Mouse (Mus musculus) right cerebral cortex, postnatal 10 days (tissue): ENCODE measurements around the gene Ripor1.
"Not testable (repeated sequence)": the region's sequence is repeated elsewhere in the genome, so short reads cannot be mapped to it uniquely, and the experiment has no call there.

ENCODE experiments used
- DNase-seq, 2 experiments: peaks; one replicate each; pipeline ENCODE4 v3.0.0; 2021; ENCODE audit warnings: low spot score in 2 of 2

The Ripor1 gene

GRCm38 (mm10) chr8:105604804-105605381, at the start of gene Ripor1:
TSS of gene Ripor1 (plus strand) at chr8:105605255.
- peak; percentile 83 to 86 for DNase-seq

GRCm38 (mm10) chr8:105562863-105563262, 42.2 kb upstream of the Ripor1 start:
- DNase-seq, result no peak

GRCm38 (mm10) chr8:105563871-105564270, 41.2 kb upstream of the Ripor1 start:
- DNase-seq, result no peak

- not testable (repeated sequence) for DNase-seq
Measured at GRCm38 (mm10) chr8:105564573-105565229, 40.4 kb upstream of the Ripor1 start.

- no peak for DNase-seq
Measured at GRCm38 (mm10) chr8:105565401-105565881, 39.6 kb upstream of the Ripor1 start.

GRCm38 (mm10) chr8:105565952-105566702, 38.9 kb upstream of the Ripor1 start, which contains the start of gene Atp6v0d1:
TSS of gene Atp6v0d1 (minus strand) at chr8:105566047.
- DNase-seq, result peak; percentile 100

GRCm38 (mm10) chr8:105566703-105567595, 38.1 kb upstream of the Ripor1 start:
- peak; percentile 36 to 53 for DNase-seq

- DNase-seq, result no peak
Measured at GRCm38 (mm10) chr8:105571810-105572209, 33.2 kb upstream of the Ripor1 start.

- peak in 1 of 2 experiments; percentile 32 for DNase-seq
Measured at GRCm38 (mm10) chr8:105573427-105573826, 31.6 kb upstream of the Ripor1 start.

GRCm38 (mm10) chr8:105574741-105575140, 30.3 kb upstream of the Ripor1 start:
- DNase-seq, result no peak

GRCm38 (mm10) chr8:105575538-105575937, 29.5 kb upstream of the Ripor1 start:
- no peak for DNase-seq

GRCm38 (mm10) chr8:105579719-105580118, 25.3 kb upstream of the Ripor1 start:
- DNase-seq, result no peak

GRCm38 (mm10) chr8:105592431-105592830, 12.6 kb upstream of the Ripor1 start:
- DNase-seq, result no peak

GRCm38 (mm10) chr8:105593859-105594258, 11.2 kb upstream of the Ripor1 start:
- DNase-seq, result peak in 1 of 2 experiments; percentile 39

GRCm38 (mm10) chr8:105594451-105595242, 10.4 kb upstream of the Ripor1 start:
- no peak for DNase-seq

- no peak for DNase-seq
Measured at GRCm38 (mm10) chr8:105596362-105597034, 8.6 kb upstream of the Ripor1 start.

GRCm38 (mm10) chr8:105598777-105599176, 6.3 kb upstream of the Ripor1 start:
- DNase-seq, result no peak

- no peak for DNase-seq
Measured at GRCm38 (mm10) chr8:105601301-105601700, 3.8 kb upstream of the Ripor1 start.

- DNase-seq, result not testable (repeated sequence)
Measured at GRCm38 (mm10) chr8:105602540-105602939, 2.5 kb upstream of the Ripor1 start.
